Mouse (Mus musculus): ENCODE measurements around the gene Sac3d1.

DNA sequence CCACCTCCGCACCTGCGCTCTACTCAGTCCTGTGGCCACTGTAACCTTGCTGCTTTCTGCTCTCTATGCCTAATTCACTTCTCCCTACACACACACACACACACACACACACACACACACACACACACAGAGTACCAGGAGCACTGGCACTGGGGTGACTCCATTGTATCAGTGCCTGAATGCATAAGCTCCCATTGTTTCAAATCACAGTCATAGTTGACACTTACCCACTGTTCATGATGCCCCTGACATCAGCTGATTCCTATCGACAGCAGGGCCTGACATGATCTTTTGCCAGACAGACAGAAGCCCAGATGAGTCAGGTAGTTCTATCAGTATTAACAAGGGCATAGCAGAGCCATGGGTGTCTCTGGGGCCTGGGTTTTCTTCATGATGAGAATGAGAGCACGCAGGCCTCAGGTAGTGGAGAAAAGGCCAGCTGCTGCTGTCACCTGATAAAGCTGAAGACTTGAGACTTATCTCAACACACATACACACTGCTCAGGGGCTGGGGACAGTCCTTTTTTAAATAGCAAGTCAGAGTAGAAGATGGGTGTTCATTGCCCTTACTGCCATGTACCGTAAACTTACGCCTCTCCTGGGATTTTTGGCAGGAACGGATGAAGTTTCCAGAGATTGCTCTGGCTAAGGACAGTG is 13.8 kb upstream of the Sac3d1 start:
- TF ChIP-seq CTCF (IDR thresholded peaks at IDR 0.05; ENCODE audit: low read depth, low read length) = no peak
- TF ChIP-seq POLR2A (IDR thresholded peaks at IDR 0.05; ENCODE audit: borderline replicate concordance, low read depth, low read length) = no peak

Measured in bone marrow macrophage, adult 2 months (primary cell).